Mouse (Mus musculus) small intestine, adult 2 months (tissue): ENCODE results near the gene Dgkg. TPM values are rescaled to one million over a fixed set of nuclear protein-coding genes. Genes with fewer than 3 reads are reported as not detected.

Source experiments
- H3K27ac ChIP-seq: fragments of 200-500 bp; 2 replicates; pipeline ENCODE4 v1.5.1; 2012; ENCODE audit warnings: low read depth, low read length, control low read depth, inconsistent platforms; ENCODE audit not compliant: insufficient read depth
- H3K27me3 ChIP-seq: fragments of 200-500 bp; 2 replicates; pipeline ENCODE4 v1.6.1; 2012; ENCODE audit warnings: mild to moderate bottlenecking, moderate library complexity, low read length, inconsistent platforms; ENCODE audit not compliant: control insufficient read depth, insufficient read depth
- H3K36me3 ChIP-seq: fragments of 200-500 bp; 2 replicates; pipeline ENCODE4 v1.6.1; 2012; ENCODE audit warnings: mild to moderate bottlenecking, low read length, control low read depth, inconsistent platforms; ENCODE audit not compliant: control insufficient read depth, insufficient read depth
- H3K4me1 ChIP-seq: fragments of 200-500 bp; 2 replicates; pipeline ENCODE4 v1.6.1; 2012; ENCODE audit warnings: low read length, inconsistent platforms, mixed read lengths; ENCODE audit not compliant: control insufficient read depth, insufficient read depth, insufficient read length
- H3K4me3 ChIP-seq: fragments of 200-500 bp; 2 replicates; pipeline ENCODE4 v1.5.1; 2012; ENCODE audit warnings: low read depth, mild to moderate bottlenecking, control low read depth, inconsistent platforms, low read length, moderate library complexity
- CTCF ChIP-seq: fragments of 200-500 bp; IDR thresholded peaks from 2 replicates; pipeline ENCODE4 v1.5.1; 2012; ENCODE audit warnings: low read depth, mild to moderate bottlenecking, control low read depth, inconsistent platforms, low read length, moderate library complexity, mixed read lengths; ENCODE audit not compliant: insufficient replicate concordance, insufficient read length; ENCODE audit errors: extremely low read depth
- POLR2A ChIP-seq: fragments of 200-500 bp; IDR thresholded peaks from 2 replicates; pipeline ENCODE4 v1.6.1; 2012; ENCODE audit warnings: low read depth, mild to moderate bottlenecking, control low read depth, inconsistent platforms, low read length, moderate library complexity
- whole genome bisulfite sequencing: fragments of 180-500 bp; shearing (Covaris S2); methylation state at CpG from one replicate; pipeline ENCODE4 v1.1.7; 2018; 5-methylcytosine and 5-hydroxymethylcytosine counted together
- polyA plus RNA-seq: library from polyadenylated mRNA; depleted of rRNA; stranded (reverse); fragments of >200 nt; gene quantifications from 2 replicates; pipeline ENCODE4 v1.2.3, GENCODE M21; 2012

The Dgkg gene
- polyA plus RNA-seq, 1 experiment: 0.51 TPM

GRCm38 (mm10) chr16:22645256-22645655, 11.8 kb downstream of the Dgkg start:
- Histone ChIP-seq H3K27ac (no peak overlapping the region), H3K27me3 (no peaks in the 10 kb centered on the region), H3K4me1 (no peaks in the 10 kb centered on the region), H3K36me3 (no peaks in the 10 kb centered on the region), H3K4me3 (no peak overlapping the region)
- 94% methylated on average over 1 of the region's 1 CpGs for WGBS
- TF ChIP-seq CTCF (no peak), POLR2A (no peak)

GRCm38 (mm10) chr16:22643460-22643859, 13.6 kb downstream of the Dgkg start:
- Histone ChIP-seq H3K27ac (no peak overlapping the region), H3K4me3 (no peak overlapping the region), H3K4me1 (no peaks in the 10 kb centered on the region), H3K36me3 (no peaks in the 10 kb centered on the region), H3K27me3 (no peaks in the 10 kb centered on the region)
- TF ChIP-seq CTCF: no peak
- TF ChIP-seq POLR2A: no peak
- WGBS: 77% methylated on average over 8 of the region's 8 CpGs

GRCm38 (mm10) chr16:22642953-22643352, 14.1 kb downstream of the Dgkg start:
- 88% methylated on average over 6 of the region's 6 CpGs for WGBS

GRCm38 (mm10) chr16:22642054-22642453, 15.0 kb downstream of the Dgkg start:
- Histone ChIP-seq H3K27me3 (no peaks in the 10 kb centered on the region), H3K36me3 (no peaks in the 10 kb centered on the region), H3K4me3 (no peak overlapping the region), H3K4me1 (no peaks in the 10 kb centered on the region), H3K27ac (no peak overlapping the region)
- 86% methylated on average over 4 of the region's 4 CpGs for WGBS
- TF ChIP-seq CTCF: no peak
- TF ChIP-seq POLR2A: no peak

More at GRCm38 (mm10) chr16:22642953-22643352, 14.1 kb downstream of the Dgkg start:
- TF ChIP-seq POLR2A (no peak), CTCF (no peak)
- no peak overlapping the region for H3K27ac ChIP-seq
- H3K27me3 ChIP-seq: no peaks in the 10 kb centered on the region
- no peaks in the 10 kb centered on the region for H3K36me3 ChIP-seq
- H3K4me1 ChIP-seq: no peaks in the 10 kb centered on the region
- H3K4me3 ChIP-seq: no peak overlapping the region

GRCm38 (mm10) chr16:22641588-22641987, 15.4 kb downstream of the Dgkg start:
- H3K4me3 ChIP-seq: no peak overlapping the region
- no peak for TF ChIP-seq CTCF
- TF ChIP-seq POLR2A: no peak
- 40% methylated on average over 9 of the region's 9 CpGs for WGBS
- no peaks in the 10 kb centered on the region for H3K27me3 ChIP-seq
- H3K36me3 ChIP-seq: no peaks in the 10 kb centered on the region
- no peaks in the 10 kb centered on the region for H3K4me1 ChIP-seq
- no peak overlapping the region for H3K27ac ChIP-seq

GRCm38 (mm10) chr16:22637311-22637710, 19.7 kb downstream of the Dgkg start:
- WGBS: 44% methylated on average over 3 of the region's 3 CpGs
- H3K27me3 ChIP-seq: no peaks in the 10 kb centered on the region
- H3K36me3 ChIP-seq: no peaks in the 10 kb centered on the region
- TF ChIP-seq POLR2A (no peak), CTCF (no peak)
- no peak overlapping the region for H3K4me3 ChIP-seq
- H3K4me1 ChIP-seq: no peaks in the 10 kb centered on the region
- no peak overlapping the region for H3K27ac ChIP-seq

- Histone ChIP-seq H3K27me3 (no peaks in the 10 kb centered on the region), H3K36me3 (no peaks in the 10 kb centered on the region), H3K4me3 (no peak overlapping the region), H3K4me1 (no peaks in the 10 kb centered on the region), H3K27ac (no peak overlapping the region)
- no peak for TF ChIP-seq POLR2A
- 56% methylated on average over 8 of the region's 8 CpGs for WGBS
These were observed 21.3 kb downstream of the Dgkg start for GRCm38 (mm10) chr16:22635706-22636105.

- Histone ChIP-seq H3K36me3 (no peaks in the 10 kb centered on the region), H3K27ac (no peak overlapping the region), H3K27me3 (no peaks in the 10 kb centered on the region), H3K4me3 (no peak overlapping the region), H3K4me1 (no peaks in the 10 kb centered on the region)
- TF ChIP-seq POLR2A (no peak), CTCF (no peak)
- WGBS: 84% methylated on average over 4 of the region's 4 CpGs
These were observed 24.0 kb downstream of the Dgkg start for GRCm38 (mm10) chr16:22633063-22633462.
